Mouse (Mus musculus): ENCODE data around the gene Prex1.

DNA sequence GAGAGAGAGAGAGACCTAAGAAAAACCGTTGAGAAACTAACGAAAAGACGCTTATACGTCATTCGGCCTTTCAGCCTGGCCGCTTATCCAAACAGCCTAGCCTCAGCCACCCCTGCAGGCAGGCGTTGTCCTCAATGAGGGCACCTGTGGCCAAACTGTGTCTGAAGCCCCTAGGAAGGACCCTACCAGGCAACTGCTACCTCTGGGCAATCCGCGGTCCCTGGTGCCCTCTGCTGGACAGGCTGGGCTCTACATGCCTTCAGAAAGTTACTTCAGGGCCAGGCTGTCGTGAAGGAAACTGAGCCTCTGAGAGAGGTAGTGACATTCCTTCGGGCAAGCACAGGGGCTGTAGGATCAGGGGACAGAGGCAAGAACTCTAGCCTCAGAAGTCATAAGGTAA lies 149.2 kb downstream of the Prex1 start:
- TF ChIP-seq GATA1 (IDR thresholded peaks at IDR 0.05; ENCODE audit: low read length) (no peak), TAL1 (IDR thresholded peaks at IDR 0.05; ENCODE audit: low read length) (no peak)

Measured in erythroblast, embryonic 14.5 days (primary cell).